Mouse (Mus musculus) cerebellum, postnatal 10 days (tissue): ENCODE measurements at regions not wholly inside any gene's neighbourhood (a gene's known extent, or its start where the extent isn't known, plus 50 kb on each side); places are given as distances from the start of the nearest gene placed in this dataset.

Experiments
- DNase-seq, 2 experiments: peaks; one replicate each; pipeline ENCODE4 v3.0.0; 2021; ENCODE audit warnings: mixed read lengths in 2 of 2

GRCm38 (mm10) chr10:17212551-17213309 lies 510.3 kb upstream of the Cited2 start:
- DNase-seq: peak; percentile 27 to 35

GRCm38 (mm10) chr10:17213310-17214064 lies 509.5 kb upstream of the Cited2 start:
- DNase-seq: peak in 1 of 2 experiments; percentile 27

GRCm38 (mm10) chr10:17214065-17214440 lies 509.0 kb upstream of the Cited2 start:
- DNase-seq: no peak

- DNase-seq: no peak
Observed at GRCm38 (mm10) chr10:17215029-17215428, 508.0 kb upstream of the Cited2 start.

DNA sequence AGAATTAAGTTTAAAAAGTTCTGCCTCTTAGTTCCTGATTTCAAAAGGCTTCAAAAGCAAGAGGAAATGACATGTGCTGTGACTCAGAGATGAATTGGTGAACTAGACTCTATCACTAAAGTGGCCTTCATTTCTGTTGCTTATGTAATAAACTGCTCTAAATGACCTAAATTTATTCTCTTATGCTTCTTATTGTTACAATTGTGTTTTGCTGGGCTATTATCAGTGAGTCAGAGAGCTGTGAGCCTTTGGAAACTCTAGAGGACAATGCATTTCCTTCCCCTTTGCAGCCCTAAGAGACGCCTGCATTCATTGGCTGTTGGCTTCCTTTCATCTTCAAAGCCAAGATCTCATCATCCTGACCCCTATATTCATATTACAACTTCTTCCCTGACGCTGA lies 501.5 kb upstream of the Cited2 start:
- DNase-seq: no peak

GRCm38 (mm10) chr10:17225727-17226126 lies 497.3 kb upstream of the Cited2 start:
- DNase-seq: no peak

GRCm38 (mm10) chr10:17230040-17230818 lies 492.8 kb upstream of the Cited2 start:
- peak; percentile 64 to 79 for DNase-seq

DNA sequence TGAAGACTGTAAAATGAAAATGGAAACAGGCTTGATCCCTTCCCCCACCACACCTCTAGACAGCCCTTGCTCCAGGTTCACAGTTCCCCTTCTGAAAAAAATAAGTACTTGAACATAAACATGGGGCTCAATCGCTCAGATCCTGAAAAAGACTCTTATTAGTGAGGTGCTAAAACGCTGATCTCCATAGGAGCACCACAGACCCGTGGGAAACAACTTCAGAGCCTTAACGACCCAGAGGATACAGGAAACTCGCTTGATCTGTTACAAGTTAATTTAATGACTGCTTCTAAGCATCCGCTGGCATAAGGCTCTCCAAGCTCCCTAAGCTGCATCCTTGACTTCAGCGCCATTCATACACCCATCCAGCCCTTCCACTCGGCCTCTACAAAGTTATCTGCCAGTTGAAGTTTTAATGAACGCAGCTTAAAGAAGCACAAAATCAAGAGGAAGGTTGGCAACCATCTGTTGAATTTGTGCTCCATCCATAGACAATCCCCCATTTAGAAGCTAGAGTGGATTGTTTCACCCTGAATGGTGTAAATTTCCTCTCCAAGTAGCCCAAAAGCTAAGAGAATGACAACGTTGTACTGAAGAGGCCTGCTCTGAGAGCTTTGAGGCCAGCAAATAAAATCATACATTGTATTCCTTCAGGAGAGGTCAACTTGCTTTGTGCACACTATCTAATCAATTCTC lies 486.9 kb upstream of the Cited2 start:
- DNase-seq: no peak

DNA sequence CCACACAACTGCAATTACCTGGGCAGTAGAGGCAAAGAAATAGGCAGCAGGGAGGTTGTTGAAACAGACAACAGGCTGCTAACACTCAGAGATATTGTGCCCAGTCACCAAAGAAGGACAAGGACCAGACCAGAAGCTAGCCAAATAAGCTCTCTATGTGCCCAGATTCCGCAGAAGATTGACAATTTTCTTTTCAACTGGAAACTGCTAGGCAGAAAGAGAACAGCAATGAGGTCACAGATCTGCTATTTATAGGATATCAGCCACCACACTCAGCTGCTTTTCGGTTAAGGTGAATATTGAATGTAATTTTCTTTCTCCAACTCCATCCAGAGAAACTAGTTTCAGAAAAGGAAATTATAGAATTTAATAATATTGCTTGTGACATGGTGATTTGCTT lies 486.3 kb upstream of the Cited2 start:
- DNase-seq: no peak

DNA sequence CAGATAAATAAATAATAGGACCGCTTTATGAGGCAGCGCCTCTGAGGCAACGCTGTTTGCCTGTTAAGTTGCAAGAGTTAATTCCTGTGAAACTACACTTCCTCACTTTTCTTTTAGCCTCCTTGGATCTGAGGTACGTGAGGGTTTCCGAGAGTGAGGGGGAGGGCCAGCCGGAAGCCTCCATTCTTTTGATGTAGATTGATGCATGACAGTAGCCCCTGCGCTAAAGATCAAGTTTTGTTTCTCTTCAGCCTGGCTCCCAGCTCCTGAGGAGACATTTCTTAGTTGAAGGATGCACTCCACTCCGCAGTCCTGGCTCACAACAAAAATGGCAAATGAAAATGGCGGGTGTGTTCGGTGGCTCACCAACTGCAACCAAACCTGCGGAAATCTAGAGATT lies 485.6 kb upstream of the Cited2 start:
- DNase-seq: peak in 1 of 2 experiments; percentile 13

GRCm38 (mm10) chr10:17237918-17238850 lies 484.8 kb upstream of the Cited2 start:
- DNase-seq: peak; percentile 57 to 61

DNA sequence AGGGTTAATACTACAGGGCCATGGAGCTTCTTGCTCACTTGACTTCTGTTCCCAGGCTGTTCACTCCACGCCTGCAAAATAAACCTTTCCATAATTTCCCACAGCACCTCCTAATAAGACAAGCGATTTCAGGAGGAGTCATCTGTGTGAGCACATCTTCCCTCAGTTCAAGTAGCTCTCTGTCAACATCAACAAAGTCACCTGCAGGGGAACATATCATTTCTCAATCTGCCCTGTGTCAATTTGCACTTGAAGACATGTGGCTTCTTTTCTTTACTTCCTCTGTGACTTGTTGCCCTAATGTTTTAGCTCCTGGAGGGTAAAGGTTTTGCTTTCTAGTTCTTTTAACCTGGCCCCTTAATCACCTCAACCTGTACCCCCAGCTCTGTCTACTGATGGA lies 474.7 kb upstream of the Cited2 start:
- no peak for DNase-seq

DNA sequence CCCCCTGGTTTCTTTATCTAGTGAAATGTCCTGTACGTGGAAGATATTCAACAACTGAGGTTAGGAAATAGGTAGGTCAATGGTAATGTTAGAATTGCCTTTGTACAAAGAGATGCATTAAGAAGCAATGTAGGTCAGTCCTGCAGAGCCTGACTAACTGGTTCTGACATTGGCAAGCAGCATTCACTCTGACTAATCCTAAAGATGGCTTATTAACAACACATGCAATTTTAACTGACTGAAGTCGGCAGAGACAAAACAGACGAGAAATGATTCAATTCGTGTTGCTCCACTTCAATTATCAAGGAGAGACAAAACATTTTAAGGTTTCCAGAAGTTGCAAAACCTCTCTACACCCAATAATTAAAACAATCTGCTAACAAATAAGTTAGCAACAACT lies 470.0 kb upstream of the Cited2 start:
- DNase-seq: peak; percentile 20 to 33

DNA sequence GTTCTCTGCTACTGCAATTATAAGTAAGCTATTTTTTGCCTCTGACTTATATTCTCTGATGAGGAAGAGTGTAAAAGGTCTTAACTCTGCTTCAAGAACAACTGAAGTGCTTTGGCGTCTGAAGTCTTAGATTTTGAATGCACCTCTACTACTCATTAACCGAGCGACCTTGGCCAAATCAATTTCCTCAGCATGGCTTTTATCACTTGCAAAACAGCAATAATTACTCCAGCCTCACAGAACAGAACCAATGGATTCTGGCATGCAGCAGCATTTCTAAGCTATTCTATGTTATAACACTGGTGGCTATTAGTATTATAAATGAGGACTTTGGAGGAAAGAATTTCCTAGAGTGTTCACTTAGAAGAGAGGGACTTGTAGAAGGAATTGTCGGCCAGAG lies 462.9 kb upstream of the Cited2 start:
- DNase-seq: no peak

DNA sequence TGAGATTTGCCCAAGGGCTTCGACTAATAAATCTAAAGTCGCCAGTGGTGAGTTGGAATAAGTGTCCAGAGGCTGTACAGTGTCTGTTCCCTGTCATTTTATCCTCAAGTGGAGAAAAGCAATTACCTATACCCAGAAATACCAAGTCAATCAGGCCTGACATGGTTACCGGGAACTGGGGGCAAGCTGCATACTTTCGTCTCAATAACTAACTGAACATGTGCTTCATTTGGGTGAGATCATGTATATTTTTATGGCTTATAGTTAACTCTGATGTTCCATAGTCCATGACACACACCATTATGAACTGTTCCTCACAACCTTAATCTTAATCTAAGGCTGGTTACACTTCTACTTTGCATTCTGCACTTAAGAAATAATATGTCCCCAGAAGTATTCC lies 462.4 kb upstream of the Cited2 start:
- DNase-seq: no peak

DNA sequence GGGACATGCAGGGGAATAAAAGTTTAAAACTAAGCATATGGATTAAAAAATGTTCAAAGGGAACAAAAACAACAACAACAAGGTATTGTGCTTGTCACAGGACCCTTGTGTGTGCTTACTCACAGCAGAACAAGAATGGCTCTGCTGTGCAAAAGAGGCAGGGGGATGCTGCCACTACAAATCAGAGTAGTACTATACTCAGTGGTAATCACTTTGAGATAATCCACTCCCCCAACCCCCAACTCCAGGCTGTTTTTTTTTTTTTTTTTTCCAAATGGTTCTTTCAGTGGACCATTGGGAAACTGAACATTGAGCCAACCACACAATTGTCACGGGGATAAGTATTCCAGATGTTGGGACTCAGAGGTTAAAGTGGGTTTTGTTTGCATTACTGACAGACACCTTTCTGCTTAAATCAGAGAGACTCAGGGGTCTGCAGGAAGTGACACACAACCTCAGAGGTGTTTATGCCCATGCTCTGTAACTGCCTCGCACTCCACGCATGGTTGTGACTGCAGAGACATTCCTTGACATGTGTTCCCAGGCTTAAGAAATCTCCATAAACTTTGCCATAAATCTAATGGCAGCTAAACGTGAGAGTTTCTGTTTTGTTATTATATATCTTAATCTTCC lies 461.7 kb upstream of the Cited2 start:
- DNase-seq: no peak

- DNase-seq: no peak
Observed at GRCm38 (mm10) chr10:17261825-17262205, 461.2 kb upstream of the Cited2 start.

GRCm38 (mm10) chr10:17272646-17273045 lies 450.4 kb upstream of the Cited2 start:
- no peak for DNase-seq

DNA sequence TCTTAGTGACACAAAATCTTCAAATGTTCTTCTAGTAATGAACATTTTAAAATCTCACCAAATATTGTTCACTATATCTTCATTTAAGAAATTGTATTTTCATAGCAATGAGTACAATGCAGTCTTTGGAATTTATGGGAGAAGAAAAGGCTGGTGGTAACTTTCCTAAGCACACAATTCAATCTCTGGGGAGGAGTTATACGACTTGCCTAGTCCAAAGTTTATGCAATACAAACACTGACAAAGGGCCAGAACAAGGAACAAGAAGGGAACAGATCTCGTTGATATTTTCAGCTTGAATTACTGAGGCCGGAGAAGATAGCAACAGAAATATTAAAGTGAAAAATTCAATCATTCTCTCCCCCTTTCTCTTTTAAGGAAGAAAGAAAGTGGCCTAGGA lies 449.2 kb upstream of the Cited2 start:
- DNase-seq: no peak

GRCm38 (mm10) chr10:17275214-17275613 lies 447.8 kb upstream of the Cited2 start:
- DNase-seq: no peak

DNA sequence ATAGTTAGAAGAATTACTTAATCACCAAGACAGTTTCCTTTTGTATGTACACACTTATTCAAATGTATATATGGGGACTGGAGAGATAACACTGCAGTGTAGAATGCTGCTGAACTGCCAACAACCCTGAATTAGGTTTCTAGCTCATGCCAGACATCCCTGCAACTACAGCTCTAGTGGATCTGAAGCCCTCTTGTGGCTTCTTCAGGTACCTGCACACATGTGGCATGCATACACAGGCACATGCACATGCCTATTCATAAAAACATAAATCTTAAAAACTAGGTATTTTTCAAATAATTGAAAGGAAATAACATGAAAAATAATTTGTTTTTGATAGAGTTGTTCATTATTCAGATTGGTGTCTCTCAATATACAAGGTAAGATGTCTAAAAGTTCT lies 445.1 kb upstream of the Cited2 start:
- no peak for DNase-seq
